Mouse (Mus musculus): ENCODE measurements around the gene Gm20388.

GRCm38 (mm10) chr8:122898473-122898872 is 2987.8 kb downstream of the Gm20388 start:
- TF ChIP-seq CTCF (IDR thresholded peaks at IDR 0.05; ENCODE audit: borderline replicate concordance, extremely low read depth, insufficient read depth, insufficient read length) (no peak), POLR2A (IDR thresholded peaks at IDR 0.05; ENCODE audit: borderline replicate concordance, extremely low read depth, insufficient read depth, insufficient read length, poor library complexity, severe bottlenecking) (no peak)

Data from brain, embryonic 14.5 days (tissue).